Mouse (Mus musculus) neutrophil, adult 83 days (primary cell): ENCODE measurements around the gene Evi2a. TPM values are rescaled to one million over a fixed set of nuclear protein-coding genes. Genes with fewer than 3 reads are reported as not detected.

Experiments
- total RNA-seq, 2 experiments: library from RNA; stranded (reverse); gene quantifications; one replicate each; pipeline ENCODE4 v1.2.4; 2023

Evi2a gene
- 100 to 1,000 TPM in 1 of 2 experiments, 10 to 100 TPM in 1; 96.2 to 103 TPM for total RNA-seq

GRCm38 (mm10) chr11:79530333-79530761 lies at the start of gene Evi2a, which contains the start of gene Evi2:
TSS of gene Evi2a (minus strand) at chr11:79530609.
TSS of gene Evi2 (minus strand) at chr11:79530589.

GRCm38 (mm10) chr11:79523560-79524309 lies 6.7 kb downstream of the Evi2a start, which contains the start of gene Evi2b:
TSS of gene Evi2b (minus strand) at chr11:79523762.

GRCm38 (mm10) chr11:79503845-79504244 lies 26.6 kb downstream of the Evi2a start, which contains the start of gene Omg:
TSS of gene Omg (minus strand) at chr11:79504084.

Other genes with a start within 250 kb of the Evi2a start
- gene Gm9964, start 233.7 kb downstream of the Evi2a start, total RNA-seq: 1 to 10 TPM; 1.5 to 2.6 TPM
- 10 to 100 TPM; 22.4 to 24.2 TPM for gene Nf1, start 190.9 kb downstream of the Evi2a start, total RNA-seq
- under 1 TPM; 0.39 to 0.60 TPM for gene Omg, start 26.5 kb downstream of the Evi2a start, total RNA-seq
- 100 to 1,000 TPM; 446 TPM for gene Evi2b, start 6.8 kb downstream of the Evi2a start, total RNA-seq
- 10 to 100 TPM; 20.8 to 24.1 TPM for gene Evi2, start within 50 bp of the Evi2a start, total RNA-seq
- 10 to 100 TPM; 26.0 to 29.1 TPM for gene Rab11fip4, start 60.6 kb upstream of the Evi2a start, total RNA-seq